Mouse (Mus musculus) liver, postnatal 0 days (tissue): ENCODE measurements around the gene Esf1. TPM values are rescaled to one million over a fixed set of nuclear protein-coding genes. Genes with fewer than 3 reads are reported as not detected.

Source experiments
- ATAC-seq: fragments of 200-750 bp; cut with Nextera tagmentation; 2 replicates; pipeline ENCODE4 v1.8.0; 2017; ENCODE audit warnings: mild to moderate bottlenecking, moderate library complexity
- DNase-seq: peaks from one replicate; pipeline ENCODE4 v3.0.0-alpha.2; 2016
- H3K27ac ChIP-seq: fragments of 300-500 bp; sonication (generic); 2 replicates; pipeline ENCODE4 v1.5.1; 2014; ENCODE audit warnings: antibody characterized with exemption, moderate library complexity, mild to moderate bottlenecking, low read depth
- H3K27me3 ChIP-seq: fragments of 300-500 bp; sonication (generic); 2 replicates; pipeline ENCODE4 v1.6.1; 2014; ENCODE audit warnings: low read length, control low read depth, mixed read lengths; ENCODE audit not compliant: insufficient read depth
- H3K36me3 ChIP-seq: fragments of 300-500 bp; sonication (generic); replicated peaks from 2 replicates; pipeline ENCODE4 v1.6.1; 2014; ENCODE audit warnings: mild to moderate bottlenecking, control low read depth, low read length, moderate library complexity, mixed read lengths; ENCODE audit not compliant: insufficient read depth
- H3K4me1 ChIP-seq: fragments of 300-500 bp; sonication (generic); 2 replicates; pipeline ENCODE4 v1.6.1; 2014; ENCODE audit warnings: antibody characterized with exemption, mild to moderate bottlenecking, control low read depth; ENCODE audit not compliant: insufficient read depth
- H3K4me2 ChIP-seq: fragments of 300-500 bp; sonication (generic); 2 replicates; pipeline ENCODE4 v1.6.1; 2014; ENCODE audit warnings: low read depth, mild to moderate bottlenecking, low read length, moderate library complexity, mixed read lengths
- H3K4me3 ChIP-seq: fragments of 300-500 bp; sonication (generic); 2 replicates; pipeline ENCODE4 v1.5.1; 2014; ENCODE audit warnings: low read depth, low read length
- H3K9ac ChIP-seq: fragments of 300-500 bp; sonication (generic); replicated peaks from 2 replicates; pipeline ENCODE4 v1.6.1; 2014; ENCODE audit warnings: mild to moderate bottlenecking, moderate library complexity
- H3K9me3 ChIP-seq: fragments of 300-500 bp; sonication (generic); 2 replicates; pipeline ENCODE4 v1.6.1; 2016; ENCODE audit warnings: mild to moderate bottlenecking, control low read depth, low read length, mixed read lengths
- CTCF ChIP-seq: sonication (generic); IDR thresholded peaks from 2 replicates; pipeline ENCODE4 v1.5.1; 2016; ENCODE audit warnings: antibody characterized with exemption, low read depth
- EP300 ChIP-seq: IDR thresholded peaks from 2 replicates; pipeline ENCODE4 v1.6.1; 2016; ENCODE audit warnings: antibody characterized with exemption, low read depth, mild to moderate bottlenecking
- WGBS: fragments of 180-500 bp; shearing (Covaris S2); extraction: QIAGEN DNeasy Blood & Tissue Kit; methylation state at CpG from one replicate; pipeline ENCODE4 v1.1.7; 2014; ENCODE audit not compliant: insufficient replicate concordance; 5-methylcytosine and 5-hydroxymethylcytosine counted together
- polyA plus RNA-seq: library from polyadenylated mRNA; unstranded; fragments of >200 nt; fragmentation: Nextera tagmentation; extraction: Ambion mirVana; gene quantifications from 2 replicates; pipeline ENCODE4 v1.2.1, GENCODE M21; 2015

The Esf1 gene
- polyA plus RNA-seq: 9.0 TPM in 2 replicates

GRCm38 (mm10) chr2:140170127-140170802, at the start of gene Esf1, which contains the start of gene Ndufaf5:
Gene Esf1 (minus strand): TSS chr2:140170564.
Gene Ndufaf5 (plus strand): TSS chr2:140170649.
- Histone ChIP-seq H3K4me2 (peak within 1 kb of the TSS; percentile 99), H3K4me1 (peaks cover 13% of the 10 kb centered on the region; the same call in 1 of the 2 replicates), H3K9me3 (no peaks in the 10 kb centered on the region), H3K27me3 (no peaks in the 10 kb centered on the region), H3K27ac (peak within 1 kb of the TSS; percentile 67), H3K4me3 (peak within 1 kb of the TSS; percentile 79), H3K9ac (peak within 1 kb of the TSS; percentile 83), H3K36me3 (0 out of 2 replicates have a peak, but pooled peaks cover 3% of the 10 kb centered on the region)
- ATAC-seq: peak; percentile 100
- peak; percentile 94 for DNase-seq
- TF ChIP-seq EP300: peak; percentile 44; the same call in 1 of the 2 replicates
- no peak for TF ChIP-seq CTCF
- WGBS: 1% methylated on average over 43 of the region's 43 CpGs

GRCm38 (mm10) chr2:140215965-140216364, 45.6 kb upstream of the Esf1 start:
- H3K4me1 ChIP-seq: no peaks in the 10 kb centered on the region
- no peak overlapping the region for H3K4me3 ChIP-seq
- H3K9me3 ChIP-seq: no peaks in the 10 kb centered on the region
- DNase-seq (no peak), ATAC-seq (no peak)
- H3K36me3 ChIP-seq: no peaks in the 10 kb centered on the region
- no peak for TF ChIP-seq EP300
- TF ChIP-seq CTCF: no peak
- no peak overlapping the region for H3K9ac ChIP-seq
- 73% methylated on average over 1 of the region's 1 CpGs for WGBS
- no peak overlapping the region for H3K4me2 ChIP-seq
- no peak overlapping the region for H3K27ac ChIP-seq
- no peaks in the 10 kb centered on the region for H3K27me3 ChIP-seq

DNA sequence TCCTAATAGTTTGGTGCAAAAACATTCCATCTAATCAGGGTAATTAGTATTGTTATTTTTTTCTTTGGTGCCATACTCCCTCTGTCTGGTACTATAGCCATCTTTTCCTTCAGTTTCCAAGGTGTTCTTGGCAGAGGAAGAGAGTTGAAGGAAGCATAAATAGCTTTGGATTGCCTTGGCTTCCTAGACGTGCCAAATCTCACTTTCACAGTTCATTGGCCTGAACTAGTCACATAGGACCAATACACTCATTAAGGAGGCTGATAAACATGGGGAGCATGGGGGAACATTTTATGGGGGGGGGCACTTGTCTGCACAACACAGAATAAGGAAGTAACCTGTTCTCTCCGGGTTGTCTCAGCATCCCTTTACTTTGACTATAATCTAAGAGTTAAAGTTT, 45.1 kb upstream of the Esf1 start:
- Histone ChIP-seq H3K4me1 (no peaks in the 10 kb centered on the region), H3K9me3 (no peaks in the 10 kb centered on the region), H3K27ac (no peak overlapping the region), H3K4me2 (no peak overlapping the region), H3K4me3 (no peak overlapping the region), H3K27me3 (no peaks in the 10 kb centered on the region), H3K9ac (no peak overlapping the region), H3K36me3 (no peaks in the 10 kb centered on the region)
- 57% methylated on average over 2 of the region's 2 CpGs for WGBS
- no peak for ATAC-seq
- TF ChIP-seq CTCF (no peak), EP300 (no peak)
- no peak for DNase-seq

GRCm38 (mm10) chr2:140214519-140215027, 44.2 kb upstream of the Esf1 start:
- H3K4me1 ChIP-seq: no peaks in the 10 kb centered on the region
- H3K9ac ChIP-seq: no peak overlapping the region
- H3K4me2 ChIP-seq: no peak overlapping the region
- no peak overlapping the region for H3K4me3 ChIP-seq
- TF ChIP-seq CTCF (no peak), EP300 (no peak)
- H3K27me3 ChIP-seq: no peaks in the 10 kb centered on the region
- no peaks in the 10 kb centered on the region for H3K36me3 ChIP-seq
- ATAC-seq (no peak), DNase-seq (no peak)
- 78% methylated on average over 4 of the region's 4 CpGs for WGBS
- H3K27ac ChIP-seq: no peak overlapping the region
- no peaks in the 10 kb centered on the region for H3K9me3 ChIP-seq

DNA sequence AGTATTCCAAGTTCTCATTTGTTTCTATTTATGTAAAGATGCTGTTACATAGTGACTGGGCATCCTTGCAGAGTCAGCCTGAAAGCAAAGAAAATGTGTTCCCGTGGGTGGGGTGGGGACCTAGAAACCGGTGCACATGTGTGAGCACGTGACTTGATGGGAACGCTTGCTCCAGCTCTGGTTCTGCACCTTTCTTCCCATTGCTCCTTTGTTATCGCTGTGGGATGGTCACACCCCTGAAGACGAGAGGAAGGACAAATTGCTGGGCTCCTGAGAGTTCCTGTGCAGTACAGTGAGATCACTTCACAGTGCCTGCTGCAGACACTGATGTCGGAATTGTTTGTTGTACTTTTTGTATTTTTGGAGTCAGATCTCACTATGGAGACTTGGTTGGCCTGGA, 33.4 kb upstream of the Esf1 start:
- peaks cover 10% of the 10 kb centered on the region for H3K36me3 ChIP-seq
- 89% methylated on average over 7 of the region's 7 CpGs for WGBS
- H3K27me3 ChIP-seq: no peaks in the 10 kb centered on the region
- H3K4me2 ChIP-seq: no peak overlapping the region
- no peak overlapping the region for H3K4me3 ChIP-seq
- ATAC-seq: no peak
- H3K27ac ChIP-seq: no peak overlapping the region
- no peak for DNase-seq
- H3K4me1 ChIP-seq: no peaks in the 10 kb centered on the region
- no peak overlapping the region for H3K9ac ChIP-seq
- H3K9me3 ChIP-seq: no peaks in the 10 kb centered on the region
- no peak for TF ChIP-seq CTCF
- no peak for TF ChIP-seq EP300

GRCm38 (mm10) chr2:140202573-140202972, 32.2 kb upstream of the Esf1 start:
- H3K4me1 ChIP-seq: no peaks in the 10 kb centered on the region
- H3K4me2 ChIP-seq: no peak overlapping the region
- no peak overlapping the region for H3K4me3 ChIP-seq
- H3K9ac ChIP-seq: no peak overlapping the region
- H3K27ac ChIP-seq: no peak overlapping the region
- DNase-seq (no peak), ATAC-seq (no peak)
- WGBS: 51% methylated on average over 5 of the region's 5 CpGs
- H3K36me3 ChIP-seq: peaks cover 10% of the 10 kb centered on the region
- no peaks in the 10 kb centered on the region for H3K9me3 ChIP-seq
- TF ChIP-seq CTCF (no peak), EP300 (no peak)
- no peaks in the 10 kb centered on the region for H3K27me3 ChIP-seq
